Mouse (Mus musculus): ENCODE results near the gene Gm49333. TPM values are rescaled to one million over a fixed set of nuclear protein-coding genes. Genes with fewer than 3 reads are reported as not detected.

Gene Gm49333
- polyA plus RNA-seq, 1 experiment from 2014 or later, result not detected

- H3K36me3 ChIP-seq (replicated peaks; ENCODE audit: insufficient read depth, low read length), result no peaks in the 10 kb centered on the region
- peaks cover 55% of the 10 kb centered on the region for H3K27me3 ChIP-seq (ENCODE audit: insufficient read depth, low read length)
- no peaks in the 10 kb centered on the region for H3K9me3 ChIP-seq (ENCODE audit: low read length)
- 0 out of 2 replicates have a peak overlapping the region, but pooled peaks have one; percentile 16 for H3K4me2 ChIP-seq (ENCODE audit: low read depth, low read length)
- H3K4me3 ChIP-seq (ENCODE audit: low read depth, low read length), result 0 out of 2 replicates have a peak overlapping the region, but pooled peaks have one; percentile 4
- peak; percentile 17 for DNase-seq
- TF ChIP-seq CTCF (IDR thresholded peaks at IDR 0.05; ENCODE audit: low read depth) (no peak), EP300 (IDR thresholded peaks at IDR 0.05; ENCODE audit: low read depth) (no peak)
- H3K27ac ChIP-seq (ENCODE audit: low read depth), result no peak overlapping the region
- peaks cover 13% of the 10 kb centered on the region for H3K4me1 ChIP-seq (ENCODE audit: insufficient read depth)
- ATAC-seq, result no peak
- 8% methylated on average over 48 of the region's 48 CpGs for WGBS (ENCODE audit: insufficient replicate concordance)
- no peak overlapping the region for H3K9ac ChIP-seq (replicated peaks)
Observed at GRCm38 (mm10) chr16:20591076-20591705, 20.2 kb upstream of the Gm49333 start.

DNA sequence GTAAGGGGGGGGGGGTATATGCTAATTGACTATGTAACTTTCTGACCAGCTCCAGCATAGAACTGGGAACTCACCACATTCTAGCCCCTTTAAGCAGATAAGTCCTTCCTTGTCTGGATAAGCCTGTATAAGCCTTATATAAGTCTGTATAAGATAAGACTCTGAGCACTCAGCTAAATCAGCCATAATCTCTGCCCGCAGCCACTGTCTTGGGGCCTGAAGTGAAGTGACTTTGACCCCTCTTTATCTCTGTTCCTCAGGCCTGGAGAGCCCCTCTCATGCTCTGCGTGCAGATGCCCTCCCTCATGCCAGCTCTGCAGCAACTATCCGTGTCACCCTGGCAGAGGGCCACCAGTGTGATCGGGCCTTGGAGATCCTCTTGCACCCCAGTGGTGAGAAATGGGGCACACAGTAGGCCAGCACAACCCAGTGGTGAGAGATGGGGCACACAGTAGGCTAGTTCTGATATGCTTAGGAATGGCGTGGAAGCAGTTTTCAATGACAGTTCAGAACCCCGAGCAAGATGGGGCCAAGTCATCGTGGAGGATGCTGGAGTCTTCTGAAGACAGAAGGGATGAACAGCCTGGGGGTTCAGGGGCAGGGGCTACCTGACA lies 16.2 kb upstream of the Gm49333 start:
- DNase-seq (peak; percentile 46), ATAC-seq (peak; percentile 85)
- H3K4me1 ChIP-seq (ENCODE audit: insufficient read depth), result peaks cover 5% of the 10 kb centered on the region
- TF ChIP-seq EP300 (IDR thresholded peaks at IDR 0.05; ENCODE audit: low read depth) (peak; percentile 85; the same call in 1 of the 2 replicates), CTCF (IDR thresholded peaks at IDR 0.05; ENCODE audit: low read depth) (no peak)
- WGBS (ENCODE audit: insufficient replicate concordance), result 53% methylated on average over 7 of the region's 7 CpGs
- no peaks in the 10 kb centered on the region for H3K36me3 ChIP-seq (replicated peaks; ENCODE audit: insufficient read depth, low read length)
- H3K9me3 ChIP-seq (ENCODE audit: low read length), result no peaks in the 10 kb centered on the region
- H3K27me3 ChIP-seq (ENCODE audit: insufficient read depth, low read length), result peaks cover 31% of the 10 kb centered on the region
- no peak overlapping the region for H3K4me3 ChIP-seq (ENCODE audit: low read depth, low read length)
- no peak overlapping the region for H3K9ac ChIP-seq (replicated peaks)
- peak overlapping the region; percentile 9; the same call in 1 of the 2 replicates for H3K4me2 ChIP-seq (ENCODE audit: low read depth, low read length)
- H3K27ac ChIP-seq (ENCODE audit: low read depth), result no peak overlapping the region

DNA sequence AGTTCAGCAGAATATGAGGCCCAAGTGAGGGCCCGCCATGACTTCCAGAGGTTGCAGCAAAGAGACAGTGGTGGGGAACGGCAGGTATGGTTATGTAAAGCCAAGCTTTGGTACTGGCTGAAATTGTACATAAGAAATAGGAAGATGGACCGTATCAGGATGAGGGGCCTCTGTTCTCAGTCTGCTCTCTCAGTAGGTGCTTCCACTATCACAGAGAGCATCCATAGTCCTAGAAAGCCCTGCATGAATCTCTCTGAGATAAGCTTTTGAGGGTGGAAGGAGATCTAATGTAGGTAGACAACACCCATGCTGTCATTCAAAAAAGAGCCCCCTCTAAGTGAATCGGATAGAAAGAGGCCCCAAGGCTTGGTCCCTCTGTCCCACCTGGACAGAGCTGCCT lies 15.7 kb upstream of the Gm49333 start:
- ATAC-seq (no peak), DNase-seq (no peak)
- H3K9me3 ChIP-seq (ENCODE audit: low read length), result no peaks in the 10 kb centered on the region
- H3K4me2 ChIP-seq (ENCODE audit: low read depth, low read length), result 0 out of 2 replicates have a peak overlapping the region, but pooled peaks have one; percentile 9
- TF ChIP-seq CTCF (IDR thresholded peaks at IDR 0.05; ENCODE audit: low read depth) (no peak), EP300 (IDR thresholded peaks at IDR 0.05; ENCODE audit: low read depth) (no peak)
- H3K27me3 ChIP-seq (ENCODE audit: insufficient read depth, low read length), result peaks cover 25% of the 10 kb centered on the region
- H3K4me3 ChIP-seq (ENCODE audit: low read depth, low read length), result no peak overlapping the region
- no peak overlapping the region for H3K9ac ChIP-seq (replicated peaks)
- H3K27ac ChIP-seq (ENCODE audit: low read depth), result no peak overlapping the region
- H3K4me1 ChIP-seq (ENCODE audit: insufficient read depth), result no peaks in the 10 kb centered on the region; the same call in none of the 2 replicates
- 72% methylated on average over 4 of the region's 4 CpGs for WGBS (ENCODE audit: insufficient replicate concordance)
- H3K36me3 ChIP-seq (replicated peaks; ENCODE audit: insufficient read depth, low read length), result no peaks in the 10 kb centered on the region

DNA sequence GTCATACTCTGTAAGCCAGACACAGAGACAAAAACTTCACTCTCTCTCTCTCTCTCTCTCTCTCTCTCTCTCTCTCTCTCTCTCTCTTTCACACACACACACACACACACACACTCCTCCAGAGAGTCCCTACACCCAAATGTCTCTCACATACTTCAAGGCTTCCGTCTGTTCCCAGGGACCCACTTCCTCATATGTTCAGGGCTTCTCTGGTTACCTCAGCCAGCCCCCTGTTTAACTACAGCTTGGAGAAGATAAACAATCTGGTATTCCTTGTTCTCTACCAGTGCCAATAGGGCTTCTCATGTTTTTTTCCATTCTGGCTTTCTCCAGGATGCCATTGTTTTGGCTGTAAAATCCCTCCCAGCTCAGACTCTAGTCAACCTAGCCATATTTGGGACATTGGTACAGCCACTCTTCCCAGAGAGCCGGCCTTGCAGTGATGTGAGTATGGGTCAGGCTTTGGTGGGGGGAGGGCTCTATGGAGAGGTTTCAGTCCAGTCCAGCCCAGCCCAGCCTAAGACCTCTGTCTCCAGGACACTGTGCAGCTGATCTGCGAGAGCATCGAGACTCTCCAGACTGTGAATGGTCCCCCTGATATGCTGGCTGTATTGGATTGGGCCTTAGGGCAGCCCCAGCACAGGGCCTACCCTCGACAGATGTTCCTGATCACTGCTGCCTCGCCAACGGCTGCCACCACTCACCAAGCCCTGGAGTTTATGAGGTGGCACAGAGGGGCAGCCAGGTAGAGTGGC lies 14.5 kb upstream of the Gm49333 start:
- Histone ChIP-seq H3K9me3 (ENCODE audit: low read length) (no peaks in the 10 kb centered on the region), H3K4me1 (ENCODE audit: insufficient read depth) (no peaks in the 10 kb centered on the region; the same call in 1 of the 2 replicates), H3K9ac (replicated peaks) (no peak overlapping the region), H3K27ac (ENCODE audit: low read depth) (no peak overlapping the region), H3K4me2 (ENCODE audit: low read depth, low read length) (no peak overlapping the region), H3K27me3 (ENCODE audit: insufficient read depth, low read length) (peaks cover 18% of the 10 kb centered on the region), H3K36me3 (replicated peaks; ENCODE audit: insufficient read depth, low read length) (no peaks in the 10 kb centered on the region), H3K4me3 (ENCODE audit: low read depth, low read length) (no peak overlapping the region)
- DNase-seq, result no peak
- TF ChIP-seq EP300 (IDR thresholded peaks at IDR 0.05; ENCODE audit: low read depth) (no peak), CTCF (IDR thresholded peaks at IDR 0.05; ENCODE audit: low read depth) (no peak)
- WGBS (ENCODE audit: insufficient replicate concordance), result 56% methylated on average over 7 of the region's 7 CpGs
- no peak for ATAC-seq

DNA sequence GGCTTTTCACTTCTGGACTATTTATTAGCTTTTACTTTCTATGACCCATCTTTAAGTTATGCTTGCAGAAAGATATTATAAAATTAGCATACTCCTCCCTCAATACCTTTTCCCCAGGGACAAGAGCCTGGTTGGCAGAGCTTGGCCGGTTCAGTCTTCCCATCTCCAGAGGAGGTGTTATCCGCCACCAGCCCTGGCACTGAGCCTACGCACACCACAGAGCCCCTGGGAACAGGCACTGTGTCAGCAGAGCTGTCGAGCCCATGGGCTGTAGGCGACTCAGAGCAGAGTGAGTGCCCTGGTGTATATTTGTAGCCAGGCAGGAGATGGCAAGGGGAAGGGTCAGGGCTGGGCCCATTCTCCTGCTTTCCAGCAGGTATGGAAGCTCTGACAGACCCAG lies 10.9 kb upstream of the Gm49333 start:
- TF ChIP-seq EP300 (IDR thresholded peaks at IDR 0.05; ENCODE audit: low read depth) (no peak), CTCF (IDR thresholded peaks at IDR 0.05; ENCODE audit: low read depth) (no peak)

DNA sequence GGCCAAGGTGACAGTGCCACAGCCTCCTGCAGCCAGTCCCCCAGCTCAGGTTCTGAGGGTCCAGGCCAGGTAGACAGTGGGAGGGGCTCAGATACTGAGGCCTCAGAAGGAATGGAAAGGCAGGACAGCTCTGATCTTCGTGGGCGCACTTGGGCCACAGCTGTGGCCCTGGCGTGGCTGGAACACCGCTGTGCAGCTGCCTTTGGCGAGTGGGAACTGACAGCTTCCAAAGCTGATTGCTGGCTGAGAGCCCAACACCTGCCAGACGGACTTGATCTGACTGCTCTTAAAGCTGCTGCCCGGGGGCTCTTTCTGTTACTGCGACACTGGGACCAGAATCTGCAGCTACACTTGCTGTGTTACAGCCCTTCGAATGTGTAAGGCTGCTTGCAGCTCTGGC lies 6.7 kb upstream of the Gm49333 start:
- no peaks in the 10 kb centered on the region for H3K9me3 ChIP-seq (ENCODE audit: low read length)
- WGBS (ENCODE audit: insufficient replicate concordance), result 78% methylated on average over 9 of the region's 9 CpGs
- no peak overlapping the region for H3K4me3 ChIP-seq (ENCODE audit: low read depth, low read length)
- 0 out of 2 replicates have a peak, but pooled peaks cover 4% of the 10 kb centered on the region for H3K27me3 ChIP-seq (ENCODE audit: insufficient read depth, low read length)
- no peak for TF ChIP-seq EP300 (IDR thresholded peaks at IDR 0.05; ENCODE audit: low read depth)
- TF ChIP-seq CTCF (IDR thresholded peaks at IDR 0.05; ENCODE audit: low read depth), result no peak
- H3K4me2 ChIP-seq (ENCODE audit: low read depth, low read length), result no peak overlapping the region
- no peak overlapping the region for H3K27ac ChIP-seq (ENCODE audit: low read depth)
- DNase-seq (no peak), ATAC-seq (no peak)
- H3K36me3 ChIP-seq (replicated peaks; ENCODE audit: insufficient read depth, low read length), result peaks cover 30% of the 10 kb centered on the region
- H3K4me1 ChIP-seq (ENCODE audit: insufficient read depth), result peaks cover 2% of the 10 kb centered on the region
- H3K9ac ChIP-seq (replicated peaks), result no peak overlapping the region

More for the DNA sequence above, 10.9 kb upstream of the Gm49333 start:
- no peak for DNase-seq
- H3K9ac ChIP-seq (replicated peaks), result no peak overlapping the region
- H3K9me3 ChIP-seq (ENCODE audit: low read length), result no peaks in the 10 kb centered on the region
- no peaks in the 10 kb centered on the region; the same call in 1 of the 2 replicates for H3K4me1 ChIP-seq (ENCODE audit: insufficient read depth)
- H3K27me3 ChIP-seq (ENCODE audit: insufficient read depth, low read length), result 0 out of 2 replicates have a peak, but pooled peaks cover 4% of the 10 kb centered on the region
- no peak overlapping the region for H3K4me2 ChIP-seq (ENCODE audit: low read depth, low read length)
- 77% methylated on average over 5 of the region's 5 CpGs for WGBS (ENCODE audit: insufficient replicate concordance)
- H3K36me3 ChIP-seq (replicated peaks; ENCODE audit: insufficient read depth, low read length), result peaks cover 7% of the 10 kb centered on the region
- no peak for ATAC-seq
- H3K4me3 ChIP-seq (ENCODE audit: low read depth, low read length), result no peak overlapping the region
- H3K27ac ChIP-seq (ENCODE audit: low read depth), result no peak overlapping the region

All from liver, postnatal 0 days (tissue).